Mouse (Mus musculus): ENCODE measurements around the gene Kcna10. TPM values are rescaled to one million over a fixed set of nuclear protein-coding genes. Genes with fewer than 3 reads are reported as not detected.

The Kcna10 gene
- total RNA-seq, 1 experiment from 2014 or later: not detected

DNA sequence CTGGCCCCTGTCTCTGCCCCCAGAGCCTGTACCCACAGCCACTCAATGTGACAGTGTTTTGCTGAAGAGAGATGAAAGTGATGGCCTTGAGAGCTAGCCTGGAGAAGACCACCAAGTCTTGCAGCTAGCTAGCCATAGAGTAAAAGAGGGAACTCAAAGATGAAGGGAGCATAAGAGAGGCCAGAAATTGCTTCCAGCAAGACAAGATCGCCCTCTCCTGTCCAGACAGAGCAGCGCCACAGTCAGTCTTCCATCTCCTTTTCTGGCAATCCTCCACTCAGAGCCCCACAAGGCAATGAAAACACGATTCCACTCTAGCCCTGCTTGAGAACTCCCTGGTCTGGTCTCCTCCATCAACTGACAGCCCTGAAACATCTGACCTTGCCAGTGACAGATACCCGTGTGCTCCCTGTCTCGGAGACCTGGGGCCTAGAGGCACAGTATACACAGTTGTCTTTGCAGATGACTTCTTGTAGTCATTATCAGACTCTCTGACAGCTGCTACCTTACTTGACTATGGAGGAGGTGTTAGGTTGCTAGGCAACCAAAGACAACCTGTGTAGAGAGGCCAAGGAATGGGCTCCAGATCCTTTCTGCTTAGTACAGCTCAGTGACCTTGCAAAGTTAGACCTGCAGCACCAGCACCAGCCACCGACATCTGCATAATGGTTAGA, 5.5 kb downstream of the Kcna10 start:
- no peak for ATAC-seq (replicated peaks; ENCODE audit: insufficient number of reproducible peaks, low FRiP score, low TSS enrichment, poor library complexity, severe bottlenecking)

DNA sequence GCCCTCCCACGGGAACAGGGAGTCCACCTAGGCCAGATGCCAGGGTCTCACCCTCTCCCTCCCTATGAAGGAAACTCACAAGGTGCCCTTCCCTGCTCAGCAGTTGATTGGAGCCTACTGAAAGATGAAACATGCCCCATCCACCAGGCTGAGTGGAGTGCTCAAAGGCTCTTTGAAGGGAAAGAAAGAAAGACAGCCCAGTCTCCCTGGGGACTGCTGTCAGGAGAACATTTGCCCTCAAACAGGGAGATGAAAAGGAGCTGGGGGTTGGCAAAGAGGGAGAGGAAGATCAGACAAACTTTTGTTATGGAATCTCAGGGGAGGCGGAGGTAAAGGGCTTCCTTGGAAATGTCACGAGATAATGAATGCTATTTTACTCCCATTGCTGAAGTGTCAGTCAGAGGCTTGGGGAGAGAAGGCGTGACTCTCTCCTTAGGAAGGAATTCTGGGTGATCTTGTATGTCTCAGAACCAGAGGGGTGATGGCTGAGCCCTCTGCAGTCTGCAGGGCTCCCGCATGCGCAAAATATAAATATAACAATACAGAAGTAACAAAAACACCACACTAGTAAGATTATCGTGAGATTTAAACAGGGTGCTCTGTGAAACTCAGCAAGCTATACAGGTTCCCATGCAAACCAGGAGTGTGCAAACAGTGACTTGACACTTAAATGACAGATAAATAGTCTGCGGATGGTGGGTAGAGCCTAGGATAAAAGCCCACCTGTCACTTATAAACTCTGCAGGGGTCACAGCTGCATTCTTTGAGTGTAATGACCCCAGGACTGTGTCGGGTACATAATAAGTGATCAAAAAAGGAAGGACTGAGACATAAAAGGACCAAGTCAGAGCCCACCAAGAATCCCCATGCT, 18.7 kb downstream of the Kcna10 start:
- ATAC-seq (replicated peaks; ENCODE audit: insufficient number of reproducible peaks, low FRiP score, low TSS enrichment, poor library complexity, severe bottlenecking): no peak

DNA sequence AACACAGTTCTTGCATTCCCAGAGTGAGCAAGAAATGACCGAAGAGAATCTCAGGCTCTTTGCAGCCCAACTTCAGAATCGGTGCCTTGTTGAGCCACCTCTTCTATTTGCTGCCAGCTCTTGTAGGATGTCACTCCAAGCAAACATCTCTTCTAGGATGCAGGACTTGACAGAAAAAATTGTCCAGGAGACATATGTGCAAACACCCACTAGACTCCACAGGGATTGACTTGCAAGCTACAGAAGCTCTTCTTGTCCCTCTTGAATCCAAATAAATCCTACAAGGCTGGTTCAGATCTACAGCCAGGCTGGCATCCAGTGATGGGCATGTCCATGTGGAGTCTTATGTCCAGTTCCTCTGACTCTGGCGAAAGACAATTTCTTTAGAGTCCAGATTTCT, 21.6 kb downstream of the Kcna10 start:
- ATAC-seq (replicated peaks; ENCODE audit: insufficient number of reproducible peaks, low FRiP score, low TSS enrichment, poor library complexity, severe bottlenecking): no peak

DNA sequence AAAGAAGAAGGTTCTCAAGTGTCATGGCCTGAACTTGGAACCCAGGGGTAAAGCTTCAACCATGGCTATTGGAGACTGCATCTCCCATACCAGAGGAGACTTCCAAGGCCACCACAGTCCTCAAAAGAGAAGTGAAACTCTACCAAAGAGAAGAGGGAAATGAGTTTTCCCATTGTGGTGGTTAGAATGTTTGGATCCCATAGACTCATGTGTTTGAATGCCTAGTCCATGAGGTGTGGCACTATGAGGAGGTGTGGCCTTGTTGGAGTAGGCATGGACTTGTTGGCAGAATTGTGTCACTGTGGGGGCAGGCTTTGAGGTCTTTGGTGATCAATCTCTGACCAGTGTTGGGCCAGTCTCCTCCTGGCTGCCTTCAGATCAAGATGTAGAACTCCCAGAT, 22.3 kb downstream of the Kcna10 start:
- ATAC-seq (replicated peaks; ENCODE audit: insufficient number of reproducible peaks, low FRiP score, low TSS enrichment, poor library complexity, severe bottlenecking): no peak

DNA sequence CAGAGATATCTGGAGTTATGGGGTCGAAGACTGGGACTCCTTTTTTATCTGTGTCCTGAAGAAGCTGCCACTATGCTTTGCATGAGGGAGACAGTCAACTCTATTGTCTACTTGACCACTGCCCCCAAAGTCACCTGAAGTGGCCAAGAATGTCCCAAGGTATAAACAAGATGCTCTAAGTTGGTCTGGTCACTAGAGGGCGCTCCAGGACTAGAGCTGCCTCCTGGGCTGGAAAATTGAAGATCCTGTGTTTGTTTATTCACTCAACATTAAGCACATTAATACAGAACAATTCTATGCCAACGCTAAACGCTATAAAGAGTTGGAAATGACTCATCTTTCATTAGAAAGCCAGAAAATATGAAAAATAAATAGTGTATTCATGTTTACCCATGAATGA, 23.1 kb downstream of the Kcna10 start:
- ATAC-seq (replicated peaks; ENCODE audit: insufficient number of reproducible peaks, low FRiP score, low TSS enrichment, poor library complexity, severe bottlenecking): no peak

DNA sequence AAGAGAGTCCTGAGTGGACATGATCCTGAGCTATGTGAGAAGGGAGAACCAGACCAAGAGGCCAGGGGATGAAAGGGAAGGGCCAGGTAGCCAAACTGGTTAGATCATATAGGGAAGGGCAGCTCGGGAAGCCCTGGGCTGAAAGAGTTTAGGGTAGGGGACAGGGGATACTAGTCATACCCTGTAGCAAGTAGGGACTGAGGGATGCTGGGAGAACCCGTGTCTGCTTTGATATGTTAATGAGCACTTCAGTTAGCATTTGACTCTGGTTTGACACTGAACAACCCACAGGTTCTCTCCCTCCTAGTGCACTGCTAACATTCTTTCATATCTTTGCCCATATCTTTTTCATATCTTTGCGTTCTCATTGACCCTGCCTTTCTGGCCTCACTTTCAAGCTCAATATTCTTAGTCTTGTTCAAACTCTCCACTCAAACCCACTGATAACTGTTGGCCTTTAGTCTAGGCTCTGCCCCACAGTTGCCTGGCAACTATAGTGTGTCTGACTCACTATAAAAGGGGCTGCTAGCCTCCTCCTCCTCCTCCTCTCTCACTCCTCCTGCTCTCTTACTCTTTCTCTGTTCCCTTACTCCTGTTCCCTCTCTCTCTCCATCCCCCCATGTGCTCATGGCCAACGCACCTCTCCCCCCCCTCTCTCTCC, 23.8 kb downstream of the Kcna10 start:
- ATAC-seq (replicated peaks; ENCODE audit: insufficient number of reproducible peaks, low FRiP score, low TSS enrichment, poor library complexity, severe bottlenecking): no peak

DNA sequence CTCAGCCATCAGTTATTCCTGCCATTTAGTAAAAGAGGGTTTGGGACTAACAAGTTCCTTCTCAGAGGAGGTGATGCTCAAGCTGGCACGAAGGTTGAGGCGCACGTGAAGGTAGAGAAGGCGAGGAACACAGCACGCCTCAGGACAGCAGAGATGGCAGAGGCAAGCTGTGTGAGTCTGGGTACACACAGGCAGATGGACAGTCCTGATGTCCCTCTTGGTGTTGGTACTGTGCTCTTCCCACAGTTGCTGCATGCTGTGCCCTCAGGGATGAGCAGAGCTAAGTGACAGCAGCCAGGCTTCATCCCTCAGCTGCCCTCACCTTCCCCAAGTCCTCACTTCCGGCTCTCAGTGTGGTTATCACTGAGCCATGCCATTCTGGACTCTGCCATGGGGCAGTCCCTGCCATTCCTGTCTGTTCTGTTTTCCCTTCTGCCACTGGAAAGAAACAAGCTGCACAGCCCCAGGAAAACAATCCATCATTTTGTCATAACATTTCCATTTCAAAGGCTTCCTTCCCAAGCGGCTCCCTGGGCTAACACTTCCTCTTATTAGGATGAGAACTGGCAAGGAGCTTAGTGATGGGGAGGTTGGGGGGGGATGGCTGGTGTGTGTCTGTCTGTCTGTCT, 24.9 kb downstream of the Kcna10 start:
- no peak for ATAC-seq (replicated peaks; ENCODE audit: insufficient number of reproducible peaks, low FRiP score, low TSS enrichment, poor library complexity, severe bottlenecking)

DNA sequence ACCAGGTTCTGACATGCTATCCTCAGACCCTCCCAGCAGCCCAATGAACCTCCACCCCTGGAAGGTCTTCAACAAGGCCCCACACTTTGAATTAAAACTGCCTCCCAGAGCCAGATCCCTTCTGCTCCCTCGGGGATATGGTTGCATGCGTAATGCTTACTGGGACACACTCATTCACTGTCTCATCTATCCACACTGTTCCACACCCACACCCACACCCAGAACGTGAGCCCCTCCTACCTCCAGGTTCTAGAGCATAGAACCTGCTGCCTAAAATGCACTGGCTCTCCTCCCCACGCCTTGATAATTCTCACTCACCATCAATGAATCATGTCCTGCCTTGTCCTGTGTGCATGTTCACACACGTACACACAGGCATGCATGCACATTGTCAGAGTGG, 31.8 kb downstream of the Kcna10 start:
- no peak for ATAC-seq (replicated peaks; ENCODE audit: insufficient number of reproducible peaks, low FRiP score, low TSS enrichment, poor library complexity, severe bottlenecking)

DNA sequence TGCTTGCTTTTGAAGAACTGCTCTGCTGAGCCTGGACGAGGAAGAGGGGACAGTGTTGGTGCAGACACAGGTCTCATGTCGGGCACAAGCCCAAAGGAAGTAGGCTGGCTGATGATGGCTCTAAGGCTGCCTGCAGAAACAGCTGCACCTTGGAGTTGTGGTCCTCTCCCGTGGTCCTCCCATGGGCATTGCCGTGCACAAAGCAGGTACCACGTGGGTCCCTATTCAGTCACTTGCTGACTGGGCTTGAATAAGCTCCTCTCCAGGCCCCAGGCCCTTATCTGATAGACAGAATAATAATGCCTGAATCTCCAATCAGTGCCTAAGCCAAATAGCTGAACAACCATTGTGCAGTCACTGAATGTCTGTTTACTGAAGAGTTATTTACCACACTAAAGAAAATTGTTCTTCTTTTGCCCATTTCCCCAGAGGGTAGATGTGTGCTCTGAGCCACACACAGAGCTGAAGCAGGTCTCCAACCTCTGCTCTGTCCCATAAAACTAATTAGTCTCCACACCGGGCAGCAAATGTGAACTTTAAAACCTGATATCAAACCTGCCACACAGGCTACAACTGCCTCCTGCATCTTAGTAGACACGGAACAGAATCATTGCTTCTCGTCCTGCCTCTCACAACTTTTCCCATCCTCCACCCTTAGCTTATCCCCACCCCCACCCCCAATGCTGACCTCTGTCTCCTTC, 33.7 kb downstream of the Kcna10 start:
- no peak for ATAC-seq (replicated peaks; ENCODE audit: insufficient number of reproducible peaks, low FRiP score, low TSS enrichment, poor library complexity, severe bottlenecking)

DNA sequence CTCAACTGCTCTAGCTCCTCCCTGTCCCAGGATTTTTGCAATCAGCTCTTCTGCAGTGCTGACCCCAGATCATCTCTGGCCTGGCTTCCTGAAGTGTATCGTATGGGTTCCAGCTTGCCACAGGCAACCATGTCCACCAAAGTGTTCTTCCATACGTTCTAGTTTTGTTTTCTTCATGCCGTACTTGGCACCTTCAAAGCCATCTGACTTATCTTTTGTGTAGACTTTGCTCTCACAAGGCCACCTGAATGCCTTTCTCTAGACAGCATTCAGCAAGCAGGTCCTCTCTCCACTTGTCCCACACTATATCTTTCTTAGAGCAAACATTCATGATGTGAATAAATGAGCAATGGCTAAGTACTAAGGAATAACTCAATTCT, 34.2 kb downstream of the Kcna10 start:
- ATAC-seq (replicated peaks; ENCODE audit: insufficient number of reproducible peaks, low FRiP score, low TSS enrichment, poor library complexity, severe bottlenecking): no peak

DNA sequence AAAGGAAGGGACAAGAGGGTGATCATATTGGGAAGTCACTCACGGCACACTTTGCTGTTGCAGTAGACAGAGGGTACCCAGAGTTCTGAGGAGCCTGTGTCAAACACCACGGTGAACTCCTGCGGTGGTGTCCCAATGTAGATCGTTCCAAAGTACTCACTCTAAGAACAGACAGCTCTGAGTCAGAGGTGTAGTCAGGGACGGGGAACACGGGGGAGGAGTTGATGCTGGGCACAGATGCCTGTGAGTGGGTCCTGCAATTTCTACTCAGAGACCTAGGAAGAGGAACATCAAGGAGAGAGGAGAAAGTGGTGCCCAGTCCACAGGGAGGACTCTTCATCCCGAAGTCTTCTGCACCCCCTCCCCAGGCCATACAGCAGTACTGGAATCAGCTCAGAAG, 35.7 kb downstream of the Kcna10 start:
- no peak for ATAC-seq (replicated peaks; ENCODE audit: insufficient number of reproducible peaks, low FRiP score, low TSS enrichment, poor library complexity, severe bottlenecking)

DNA sequence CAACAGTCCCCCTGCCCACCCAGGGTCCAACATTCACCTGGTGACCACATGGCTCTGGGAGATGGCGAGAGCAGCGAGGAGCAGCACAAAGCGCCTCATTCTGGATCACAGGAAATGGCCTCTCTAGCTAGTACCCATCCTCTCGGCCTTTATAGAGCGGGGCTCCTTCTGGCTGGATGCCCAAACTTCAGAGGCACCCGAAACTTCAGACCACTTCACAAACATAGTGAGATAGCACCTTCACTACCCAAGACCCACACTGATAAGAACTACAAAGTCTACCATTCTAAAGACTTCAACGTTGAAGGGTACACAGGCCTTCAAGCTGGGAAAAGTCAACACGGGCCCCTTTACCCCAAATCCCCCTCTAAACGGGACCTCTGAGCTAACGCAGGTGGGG, 38.8 kb downstream of the Kcna10 start, which contains the start of gene Cym:
Gene Cym (minus strand): TSS at position 125 of the 400 bp plus-strand sequence.
- ATAC-seq (replicated peaks; ENCODE audit: insufficient number of reproducible peaks, low FRiP score, low TSS enrichment, poor library complexity, severe bottlenecking): no peak

DNA sequence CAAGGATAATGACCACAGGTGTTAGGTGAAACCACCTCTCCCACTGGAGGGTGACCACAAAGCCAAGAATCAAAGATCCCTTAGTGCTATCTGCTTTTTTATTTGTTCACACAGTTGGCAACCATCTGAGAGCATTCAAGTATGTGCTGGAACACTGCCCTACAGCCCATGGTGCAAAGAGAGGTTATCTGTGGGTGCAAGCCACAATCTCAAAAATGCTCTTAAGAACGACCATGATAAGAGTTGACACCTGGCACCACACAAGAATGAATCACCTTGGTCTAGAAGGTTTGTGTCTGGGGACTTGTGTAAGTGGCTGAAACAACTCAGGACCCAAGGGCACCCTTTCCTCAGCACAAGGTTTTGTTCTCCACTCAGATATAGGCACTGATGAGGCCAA, 40.4 kb downstream of the Kcna10 start:
- ATAC-seq (replicated peaks; ENCODE audit: insufficient number of reproducible peaks, low FRiP score, low TSS enrichment, poor library complexity, severe bottlenecking): no peak

DNA sequence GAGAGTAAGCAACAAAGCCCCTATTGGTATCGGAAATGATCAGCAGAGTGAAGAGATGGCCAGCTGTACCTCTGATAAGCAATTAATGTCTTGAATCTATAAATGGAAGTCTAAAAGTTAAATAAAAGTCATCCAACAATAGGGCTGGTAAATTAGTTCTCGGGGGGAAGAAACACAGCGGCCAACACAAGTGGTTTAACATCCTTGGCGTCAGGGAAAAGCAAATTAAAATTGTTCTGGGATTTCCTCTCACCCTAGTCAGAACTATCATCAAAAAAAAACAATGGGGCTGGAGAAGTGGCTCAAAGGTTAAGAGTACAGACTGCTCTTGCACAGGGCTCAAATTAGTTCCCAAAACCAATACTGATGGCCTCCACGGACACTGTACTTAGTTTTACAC, 43.0 kb downstream of the Kcna10 start:
- ATAC-seq (replicated peaks; ENCODE audit: insufficient number of reproducible peaks, low FRiP score, low TSS enrichment, poor library complexity, severe bottlenecking): no peak

DNA sequence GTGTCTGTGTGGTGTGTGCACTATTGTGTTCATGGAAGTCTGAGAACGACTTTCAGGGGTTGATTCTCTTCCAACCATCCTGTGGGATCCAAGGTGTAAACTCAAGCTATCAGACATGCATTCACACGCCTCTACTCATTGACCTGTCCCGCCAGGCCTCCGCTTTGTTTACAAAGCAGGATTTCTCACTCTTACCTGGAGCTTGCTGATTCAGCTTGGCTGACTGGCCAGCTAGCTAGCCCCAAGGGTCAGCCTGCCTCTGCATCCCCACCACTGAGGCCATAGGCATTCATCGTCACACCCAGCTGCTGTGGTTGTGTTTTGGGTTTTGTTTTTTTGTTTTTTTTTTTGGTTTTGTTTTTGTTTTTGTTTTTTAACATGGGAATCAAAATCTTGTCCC, 46.4 kb downstream of the Kcna10 start:
- no peak for ATAC-seq (replicated peaks; ENCODE audit: insufficient number of reproducible peaks, low FRiP score, low TSS enrichment, poor library complexity, severe bottlenecking)

DNA sequence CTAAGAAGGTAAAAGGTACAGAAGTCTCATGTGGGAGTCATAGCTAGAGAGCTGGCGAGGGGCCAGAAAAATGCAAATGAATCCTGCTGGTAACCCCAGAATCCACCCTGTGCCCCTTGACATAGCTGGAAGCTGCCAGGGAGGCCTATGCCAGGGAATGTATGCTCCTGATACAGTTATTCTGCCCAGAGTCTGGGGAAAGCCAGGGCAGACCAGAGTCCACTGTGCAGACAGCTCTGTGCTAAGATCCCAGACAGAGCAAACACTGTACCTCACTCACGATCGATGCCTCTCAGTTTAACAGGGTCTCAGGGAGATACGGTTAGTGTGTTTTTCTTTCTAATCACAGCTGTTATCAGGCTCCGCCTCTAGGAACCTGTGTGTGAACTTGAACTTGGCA, 47.0 kb downstream of the Kcna10 start:
- no peak for ATAC-seq (replicated peaks; ENCODE audit: insufficient number of reproducible peaks, low FRiP score, low TSS enrichment, poor library complexity, severe bottlenecking)

DNA sequence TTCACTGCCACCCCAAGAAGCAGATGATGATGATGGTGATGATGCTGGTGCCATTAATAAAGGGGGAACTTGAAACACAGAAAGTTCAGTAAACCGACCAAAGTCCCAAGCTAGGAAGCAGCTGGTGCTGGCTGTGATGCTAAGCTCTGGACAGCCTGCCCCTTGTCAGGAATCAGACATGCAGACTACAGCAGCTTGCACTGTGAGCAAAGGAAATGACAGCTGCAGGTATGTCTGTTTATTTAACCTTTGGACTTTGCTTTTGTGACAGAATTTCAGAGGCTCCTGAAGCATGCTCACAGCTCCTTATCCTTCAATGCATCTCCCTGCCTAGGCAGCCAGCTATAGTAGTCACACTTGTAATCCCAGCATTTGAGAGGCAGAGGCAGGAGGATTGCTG, 47.7 kb downstream of the Kcna10 start, which contains the start of gene A630076J17Rik:
Gene A630076J17Rik (plus strand): TSS at position 88 of the 400 bp plus-strand sequence.
- no peak for ATAC-seq (replicated peaks; ENCODE audit: insufficient number of reproducible peaks, low FRiP score, low TSS enrichment, poor library complexity, severe bottlenecking)

DNA sequence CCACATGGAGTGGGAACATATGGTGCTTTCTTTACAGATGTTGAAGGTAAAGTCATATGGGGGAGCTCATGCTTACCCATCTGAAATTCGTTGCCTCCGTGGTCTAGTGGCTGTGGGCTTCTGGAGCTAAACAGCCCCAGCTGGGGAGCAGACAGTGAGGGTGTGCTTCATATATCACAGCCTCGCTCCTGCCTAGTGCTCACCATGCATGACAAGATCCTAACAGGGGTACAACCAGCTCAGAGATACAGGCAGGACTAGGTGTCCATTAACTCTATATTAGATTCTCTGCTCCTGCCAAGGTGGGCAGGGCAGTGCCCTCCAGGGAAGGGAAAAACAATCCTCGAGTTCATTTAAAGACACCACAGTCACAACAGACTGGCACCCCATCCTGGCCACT, 48.3 kb downstream of the Kcna10 start:
- no peak for ATAC-seq (replicated peaks; ENCODE audit: insufficient number of reproducible peaks, low FRiP score, low TSS enrichment, poor library complexity, severe bottlenecking)

DNA sequence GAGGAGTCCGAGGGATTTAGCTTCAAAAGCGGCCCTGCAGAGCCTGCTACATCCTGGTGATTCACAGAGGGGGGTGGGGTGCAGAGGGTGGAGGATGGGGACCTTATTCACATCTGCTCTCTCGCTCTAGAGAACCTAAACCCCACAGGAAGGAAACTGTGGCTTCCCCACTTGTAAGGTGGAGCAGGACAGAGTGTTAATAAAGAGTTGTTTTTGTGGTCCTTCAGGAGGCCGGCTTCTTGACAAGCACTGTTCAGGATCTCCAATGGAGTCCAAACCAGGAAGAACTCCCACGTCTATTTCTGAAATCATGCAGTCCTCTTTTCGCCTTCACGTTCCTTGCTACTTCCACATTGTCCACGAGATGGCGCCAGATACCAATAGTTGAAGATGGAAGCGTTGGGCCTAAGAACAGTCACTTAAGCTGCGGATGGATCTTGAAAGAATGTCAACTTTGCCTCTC, 50.5 kb downstream of the Kcna10 start:
- ATAC-seq (replicated peaks; ENCODE audit: insufficient number of reproducible peaks, low FRiP score, low TSS enrichment, poor library complexity, severe bottlenecking): peak; percentile 56
